Comparison of ENCODE assay signal across 8 mouse cellular contexts in genomic region chr17:69105799-69106401, GRCm38 (mm10). TPM values are rescaled to one million over a fixed set of nuclear protein-coding genes. Genes with fewer than 3 reads are reported as not detected.
A peak's percentile ranks its signal among the peaks of the same experiment; 100 is the strongest.
DNase-seq lines count a peak whose midpoint lies in the region; ATAC-seq and TF ChIP-seq lines count a peak whose summit lies in the region.

No protein-coding gene starts in this region.

- 8% methylated on average over 5 of the region's 5 CpGs for WGBS in heart, postnatal 0 days
- WGBS in midbrain, embryonic 12.5 days, result 45% methylated on average over 5 of the region's 5 CpGs

- H3K9me3 ChIP-seq in heart, postnatal 0 days (replicated peaks; ENCODE audit: control insufficient read depth, low read length), result no peaks in the 10 kb centered on the region
- no peaks in the 10 kb centered on the region for H3K9me3 ChIP-seq in midbrain, embryonic 12.5 days

- peak overlapping the region; percentile 35 for H3K4me3 ChIP-seq in heart, postnatal 0 days (ENCODE audit: low read depth, low read length)
- H3K4me3 ChIP-seq in midbrain, embryonic 12.5 days, result no peak overlapping the region

- H3K4me1 ChIP-seq in heart, postnatal 0 days (ENCODE audit: control insufficient read depth, insufficient read depth), result peaks cover 10% of the 10 kb centered on the region; the same call in 1 of the 2 replicates
- no peaks in the 10 kb centered on the region for H3K4me1 ChIP-seq in midbrain, embryonic 12.5 days

- H3K36me3 ChIP-seq in heart, postnatal 0 days (replicated peaks; ENCODE audit: control insufficient read depth, insufficient read depth, low read length), result no peaks in the 10 kb centered on the region
- H3K36me3 ChIP-seq in midbrain, embryonic 12.5 days, result no peaks in the 10 kb centered on the region

- no peak overlapping the region for H3K27ac ChIP-seq in heart, postnatal 0 days (ENCODE audit: low read depth)
- H3K27ac ChIP-seq in midbrain, embryonic 12.5 days (replicated peaks), result no peak overlapping the region

- TF ChIP-seq EP300 in heart, postnatal 0 days (IDR thresholded peaks at IDR 0.05; ENCODE audit: low read depth), result no peak

- H3K4me2 ChIP-seq in heart, postnatal 0 days (ENCODE audit: low read depth, low read length), result peak overlapping the region; percentile 60
- no peak overlapping the region for H3K4me2 ChIP-seq in midbrain, embryonic 12.5 days (replicated peaks)

- no peak overlapping the region for H3K9ac ChIP-seq in heart, postnatal 0 days (replicated peaks; ENCODE audit: low read depth, low read length)
- H3K9ac ChIP-seq in midbrain, embryonic 12.5 days (replicated peaks), result no peak overlapping the region

- no peaks in the 10 kb centered on the region for H3K27me3 ChIP-seq in heart, postnatal 0 days (ENCODE audit: control insufficient read depth, insufficient read depth, low read length)
- H3K27me3 ChIP-seq in midbrain, embryonic 12.5 days, result 0 out of 2 replicates have a peak, but pooled peaks cover 4% of the 10 kb centered on the region

- peak; percentile 73 for TF ChIP-seq CTCF in heart, postnatal 0 days (IDR thresholded peaks at IDR 0.05; ENCODE audit: low read depth)

- ATAC-seq in heart, postnatal 0 days (ENCODE audit: insufficient read depth, low read depth), result peak; percentile 36; the same call in 1 of the 2 replicates
- ATAC-seq in midbrain, embryonic 12.5 days (ENCODE audit: low FRiP score, low read depth), result peak; percentile 66

- DNase-seq in gastrocnemius, postnatal 10 days, result peak; percentile 43
- DNase-seq in gastrocnemius, adult 8-10 months (ENCODE audit: low spot score in 2 of 2), result no peak
- peak; percentile 44 for DNase-seq in MN1 (ENCODE audit: low spot score)
- DNase-seq in cerebellum, postnatal 36 days, result peak; percentile 43 to 71
- peak; percentile 30 for DNase-seq in heart, postnatal 0 days (ENCODE audit: low spot score)
- DNase-seq in left cerebral cortex, adult 18-20 months (ENCODE audit: low spot score in 2 of 2), result peak; percentile 59 to 74
- no peak for DNase-seq in natural killer cell, adult 2 months (ENCODE audit: low spot score in 2 of 2)

RNA-seq across cellular contexts. Expression of gene Epb41l3, which starts 30.4 kb away (rescaled TPM):
- total RNA-seq in gastrocnemius, postnatal 10 days (2021), result 10 to 100 TPM; 12.3 to 18.5 TPM
- 1 to 10 TPM in 3 of 4 experiments, under 1 TPM in 1; 0.99 to 1.5 (median 1.3) TPM for total RNA-seq in gastrocnemius, adult 8-10 months (2022)
- 40.3 and 53.7 TPM in 2 replicates for total RNA-seq in heart, postnatal 0 days (2014; rRNA removed; ENCODE audit: low replicate concordance)
- polyA plus RNA-seq in heart, postnatal 0 days (2015; fragmentation: Nextera tagmentation; extraction: Ambion mirVana), result 38.5 and 41.9 TPM in 2 replicates
- 100 to 1,000 TPM; 220 to 236 TPM for total RNA-seq in left cerebral cortex, adult 18-20 months (2021)
- 71.7 and 78.0 TPM in 2 replicates for polyA plus RNA-seq in midbrain, embryonic 12.5 days (2016; fragmentation: Nextera tagmentation; extraction: Ambion mirVana)

Comparison
In these comparisons a context has a peak if more than half of its experiments do, and no peak if none do; other contexts are left out.
1. DNase-seq: peak in gastrocnemius, postnatal 10 days (single experiment), MN1 (single experiment), cerebellum, postnatal 36 days (2 of 2), heart, postnatal 0 days (single experiment) and left cerebral cortex, adult 18-20 months (2 of 2); none in gastrocnemius, adult 8-10 months (0 of 2) and natural killer cell, adult 2 months (0 of 2).
2. RNA of gene Epb41l3, which starts 30.4 kb away (total RNA-seq): 220 to 236 TPM in left cerebral cortex, adult 18-20 months, 40.3 to 53.7 TPM in heart, postnatal 0 days and 12.3 to 18.5 TPM in gastrocnemius, postnatal 10 days; 0.99 to 1.5 TPM in gastrocnemius, adult 8-10 months; every median in the first group is over 4 times any median in the second.